Mouse (Mus musculus) c-Kit-positive CD71-positive TER-119-negative erythroid progenitor cells, embryonic 14.5 days (primary cell): ENCODE data around the gene Mrpl44.

Experiments used
- DNase-seq: peaks from one replicate; pipeline ENCODE4 v3.0.0-alpha.2; 2013; ENCODE audit warnings: low read depth

Mrpl44 gene

DNA sequence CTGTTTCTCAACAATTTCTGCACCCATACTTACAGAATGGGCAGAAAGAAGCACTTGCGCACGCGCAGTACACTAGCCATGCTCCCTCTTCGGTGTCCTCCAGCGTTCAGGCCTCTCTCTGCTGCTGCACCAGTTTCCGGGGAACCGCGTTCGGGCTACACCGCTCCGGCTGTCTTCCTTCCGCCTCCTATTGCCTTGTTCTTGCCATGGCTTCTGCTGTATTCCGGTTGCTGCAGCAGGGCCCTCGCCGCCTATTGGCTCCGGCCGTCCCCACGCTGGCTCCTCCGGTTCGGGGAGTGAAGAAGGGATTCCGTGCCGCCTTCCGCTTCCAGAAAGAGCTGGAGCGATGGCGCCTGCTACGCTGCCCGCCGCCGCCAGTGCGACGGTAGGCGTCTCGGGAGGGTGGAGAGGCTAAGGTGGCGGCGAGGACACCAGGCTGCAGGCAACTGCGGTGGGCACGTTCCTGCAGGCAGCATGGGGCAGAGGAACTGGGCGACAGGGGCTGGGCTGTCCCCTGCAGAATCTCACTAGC lies at the start of gene Mrpl44, which contains the start of gene Wdfy1:
Gene Mrpl44, plus strand, starts transcription at position 92 of the 532 bp plus-strand sequence.
Gene Wdfy1, minus strand, starts transcription at position 217 of the 532 bp plus-strand sequence.
- DNase-seq, result peak; percentile 89

DNA sequence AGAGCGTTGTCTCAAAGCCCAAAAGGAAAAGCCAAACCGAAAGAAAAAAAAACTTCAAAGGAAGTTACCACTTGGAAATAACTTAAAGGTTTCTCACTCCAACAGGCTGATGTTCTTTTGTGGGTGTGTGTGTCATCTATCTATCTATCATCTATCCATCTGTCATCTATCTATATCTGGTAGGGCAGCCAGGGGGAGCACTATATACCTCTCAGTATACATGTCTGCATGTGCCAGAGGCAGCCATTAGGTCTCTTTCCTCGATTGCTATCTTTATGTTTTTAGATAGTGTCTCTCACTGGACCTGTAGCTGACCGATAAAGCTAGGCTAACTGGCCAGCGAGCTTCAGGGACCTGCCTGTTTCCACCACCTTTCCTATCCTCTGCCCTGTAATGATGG lies 41.0 kb upstream of the Mrpl44 start:
- DNase-seq, result no peak

DNA sequence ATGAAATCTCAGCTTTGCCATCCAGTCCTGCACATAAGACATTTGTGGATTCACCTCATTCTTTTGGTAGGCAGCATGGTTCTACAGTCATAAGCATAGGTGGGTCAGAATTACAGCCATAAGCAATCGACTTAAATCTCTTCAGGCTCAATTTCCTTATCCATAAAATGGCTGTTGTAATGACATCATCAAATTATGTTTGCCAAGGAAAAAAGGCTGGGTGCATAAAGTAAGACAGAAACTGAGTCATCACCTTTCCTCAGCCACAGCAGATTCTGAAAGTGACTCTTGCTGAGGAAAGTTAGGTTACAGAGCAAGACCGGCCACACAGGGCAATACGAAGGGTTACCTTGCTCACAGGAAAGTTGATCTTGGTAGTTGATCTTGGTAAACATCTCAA lies 39.4 kb upstream of the Mrpl44 start:
- DNase-seq, result no peak

DNA sequence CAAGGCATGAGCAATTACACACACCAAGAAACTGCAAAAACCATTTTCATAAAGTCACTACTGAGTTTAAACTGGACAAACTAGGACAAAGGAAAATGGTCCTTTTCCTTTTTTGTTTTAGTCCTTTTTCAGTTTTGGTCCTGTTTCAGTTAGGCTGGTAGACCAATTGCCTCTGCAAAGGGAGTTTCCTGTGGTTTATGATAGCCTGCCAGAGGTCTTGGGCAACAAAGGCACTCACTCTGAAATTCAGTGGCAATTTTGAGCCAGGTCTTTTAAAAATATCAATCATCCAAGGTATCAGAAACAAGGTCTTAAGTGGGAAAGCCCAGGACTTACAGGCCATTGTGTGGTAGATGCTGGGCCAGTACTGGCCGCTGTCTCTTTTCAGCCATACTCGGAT lies 36.1 kb upstream of the Mrpl44 start:
- DNase-seq, result no peak

DNA sequence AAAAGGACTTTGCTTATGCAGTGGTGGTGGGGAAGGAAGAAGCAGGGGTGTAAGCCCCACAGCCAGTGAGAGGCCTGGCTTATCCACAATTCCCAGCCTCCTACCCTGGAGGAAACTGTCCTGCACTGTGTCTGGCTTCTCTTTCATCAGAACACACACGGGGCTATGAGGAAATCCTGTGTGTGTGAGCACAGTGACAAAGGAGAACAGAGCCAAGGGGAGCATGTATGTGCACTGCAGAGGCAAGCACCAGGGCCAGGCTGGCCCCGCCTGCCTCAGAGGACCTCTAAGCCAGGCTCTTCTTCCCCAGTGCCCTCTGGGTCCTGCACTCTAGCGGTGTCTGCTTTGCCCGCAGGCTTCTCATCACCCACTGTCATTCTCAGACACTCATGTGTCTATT lies 34.8 kb upstream of the Mrpl44 start:
- DNase-seq, result no peak

DNA sequence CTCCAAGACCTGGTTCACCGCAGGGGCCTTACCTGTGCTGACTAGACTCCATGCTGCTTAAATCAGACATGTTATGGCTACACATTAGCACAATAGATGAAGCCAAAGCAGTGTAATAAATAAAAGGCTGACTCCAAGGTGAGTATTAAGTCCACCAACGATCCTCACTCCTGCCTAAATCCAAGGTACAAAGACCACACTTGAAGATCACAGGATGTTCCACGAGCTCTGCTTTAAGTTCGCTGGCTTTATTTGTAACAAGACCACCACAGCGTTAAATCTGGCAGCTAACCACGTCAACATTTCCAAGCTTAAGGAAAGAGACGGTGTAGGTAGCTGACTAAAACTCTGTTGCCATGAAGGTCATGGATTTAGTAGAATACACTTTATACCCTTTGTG lies 32.9 kb upstream of the Mrpl44 start:
- DNase-seq, result no peak

DNA sequence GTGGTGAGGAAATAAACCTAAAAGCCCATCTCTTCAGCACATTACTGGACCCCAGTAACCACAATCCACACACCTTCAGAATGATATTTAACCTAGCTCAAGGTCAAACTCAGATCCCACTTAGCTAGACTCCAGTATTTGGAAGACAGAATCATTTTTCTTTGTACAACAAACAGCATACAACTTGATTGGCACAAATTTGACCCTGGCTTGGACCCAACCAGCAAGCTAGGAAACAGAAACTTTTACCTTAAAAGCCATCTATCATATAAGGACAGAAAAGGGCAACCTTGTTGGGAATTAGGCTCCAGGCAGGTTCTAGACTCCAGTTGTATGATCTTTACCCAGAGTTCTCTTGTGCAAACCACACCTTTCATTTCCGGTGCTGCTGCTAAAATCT lies 32.4 kb upstream of the Mrpl44 start:
- DNase-seq, result no peak

DNA sequence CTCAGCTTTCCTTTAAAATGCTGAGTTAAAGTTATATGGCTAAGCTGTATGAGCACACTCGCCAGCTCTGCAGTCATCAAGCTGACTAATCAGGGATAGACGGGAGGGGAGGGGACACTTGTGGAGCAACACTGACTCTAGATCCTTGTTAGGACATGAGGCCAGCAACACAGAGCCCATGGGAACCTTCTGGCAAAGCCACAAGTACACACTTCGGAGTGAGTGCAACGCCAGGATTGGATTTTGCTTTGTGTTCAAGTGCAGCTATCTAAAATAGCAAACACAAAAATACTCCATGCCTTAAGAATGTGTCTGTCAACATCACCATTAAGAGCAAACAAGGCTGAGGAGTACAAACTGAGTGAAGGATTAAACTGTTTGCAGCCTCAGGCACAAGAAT lies 29.8 kb upstream of the Mrpl44 start:
- DNase-seq, result no peak

DNA sequence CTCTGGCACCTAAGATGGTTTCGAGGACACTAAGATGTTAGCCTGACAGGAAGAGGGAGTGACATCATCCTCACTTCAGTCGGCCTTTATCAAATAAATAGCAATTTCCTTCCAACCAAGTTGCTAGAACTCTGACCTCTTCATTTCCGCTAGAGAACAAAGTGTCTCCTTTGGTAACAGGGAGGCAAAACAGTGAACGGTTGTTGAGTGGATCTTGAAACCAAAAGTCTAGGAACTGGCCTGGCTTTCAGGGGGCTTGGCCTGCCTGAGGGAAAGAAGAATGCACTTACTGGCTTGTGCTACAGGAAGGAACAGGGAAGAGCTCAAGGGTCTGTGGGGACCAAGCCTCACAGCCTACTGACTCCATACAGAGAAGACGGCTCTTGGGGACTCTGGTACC lies 24.6 kb upstream of the Mrpl44 start:
- DNase-seq, result no peak

DNA sequence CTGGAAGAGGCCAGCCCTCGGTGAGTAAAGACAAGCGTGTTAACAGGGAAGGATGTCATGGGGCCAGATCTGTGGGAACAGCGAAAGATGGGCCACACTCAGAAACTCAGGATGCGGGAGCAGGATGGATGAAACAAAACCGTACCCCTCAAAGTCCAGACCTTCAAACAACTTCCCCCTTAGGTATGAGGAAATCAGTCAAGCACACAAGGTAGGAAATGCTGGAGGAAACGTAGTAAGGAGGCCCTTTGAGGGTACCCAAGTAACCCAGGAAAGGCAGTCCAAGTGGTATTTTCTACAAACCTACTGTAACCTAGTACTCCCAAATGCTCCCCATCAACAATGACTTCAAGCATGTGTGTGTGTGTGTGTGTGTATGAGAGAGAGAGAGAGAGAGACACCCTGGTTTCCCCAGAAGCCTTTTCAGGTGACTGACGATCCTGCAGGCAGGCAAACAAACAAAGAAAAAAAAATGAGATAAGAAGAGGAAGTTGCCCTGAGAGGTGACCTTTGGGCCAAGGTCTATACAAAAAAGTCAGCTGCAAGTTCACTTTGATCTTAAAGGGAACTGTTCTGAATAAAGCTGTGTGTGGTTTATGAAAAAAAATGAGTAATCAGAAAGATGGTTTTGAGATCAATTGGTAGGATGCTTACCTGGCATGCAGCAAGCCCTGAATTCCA lies 23.7 kb upstream of the Mrpl44 start:
- DNase-seq, result no peak

DNA sequence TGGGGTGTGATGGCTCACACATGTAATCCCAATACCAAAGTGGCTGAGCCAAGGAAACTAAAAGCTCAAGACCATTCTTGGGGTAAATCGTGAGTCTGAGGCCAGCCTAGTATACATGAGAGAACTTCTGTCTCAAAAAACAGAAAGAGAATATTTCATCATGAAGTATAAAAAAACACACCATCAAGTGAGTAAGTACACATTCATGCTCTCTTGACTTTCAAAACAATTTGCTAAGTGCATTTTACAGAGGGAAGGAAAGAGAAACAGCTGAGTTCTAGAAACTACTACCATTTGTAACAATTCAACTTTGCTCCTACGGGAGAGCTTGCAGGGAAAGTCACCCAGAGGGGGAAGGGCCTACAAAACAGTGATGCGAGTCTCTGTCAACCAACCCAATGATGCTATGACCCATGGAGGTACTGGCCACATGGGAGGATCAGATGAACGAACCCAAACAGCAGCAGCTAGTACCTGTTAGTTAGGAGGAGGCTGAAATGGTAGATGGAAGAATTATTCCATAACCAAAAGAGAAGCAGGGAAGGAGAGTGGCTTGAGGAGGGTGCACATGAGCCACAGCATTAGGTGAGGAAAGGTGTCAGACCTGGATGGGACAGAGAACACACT lies 23.0 kb upstream of the Mrpl44 start:
- no peak for DNase-seq

DNA sequence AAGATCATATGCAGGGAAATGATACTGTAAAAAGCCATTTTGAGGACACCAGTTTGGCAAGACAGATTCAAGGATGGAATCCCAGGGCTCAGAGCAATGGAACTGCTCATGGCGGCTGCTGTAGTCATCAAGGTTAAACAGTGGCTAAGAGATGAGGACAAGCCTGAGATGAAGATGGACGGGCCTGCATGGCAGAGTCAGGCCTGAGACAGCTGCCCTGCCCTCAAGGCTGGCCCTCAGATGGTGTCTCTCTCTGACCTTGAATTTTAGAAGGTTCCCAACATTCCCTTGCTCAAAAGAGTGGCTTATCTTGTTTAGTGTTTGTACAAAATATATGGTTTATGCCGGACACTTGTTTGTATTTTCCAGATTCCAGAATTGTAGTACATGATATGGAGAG lies 22.4 kb upstream of the Mrpl44 start:
- DNase-seq, result no peak

DNA sequence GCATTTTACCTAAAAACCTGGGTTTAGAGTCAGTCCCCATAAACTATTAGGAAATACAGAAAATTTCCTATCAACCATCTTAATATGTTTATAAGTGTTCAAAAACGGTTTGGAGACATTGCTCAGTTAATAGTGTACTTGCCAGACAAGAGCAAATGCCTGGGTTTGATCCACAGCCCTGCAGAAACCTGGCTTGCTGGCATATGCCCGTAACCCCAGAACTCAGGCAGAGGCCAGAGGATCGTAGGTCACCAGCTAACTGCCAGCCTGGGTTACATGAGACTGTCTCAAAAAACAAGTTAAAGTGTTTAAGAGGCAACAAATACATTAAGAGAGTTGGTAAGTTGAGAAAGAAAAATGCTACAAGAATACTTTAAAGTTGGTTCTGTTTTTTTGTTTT lies 20.9 kb upstream of the Mrpl44 start:
- DNase-seq, result no peak

DNA sequence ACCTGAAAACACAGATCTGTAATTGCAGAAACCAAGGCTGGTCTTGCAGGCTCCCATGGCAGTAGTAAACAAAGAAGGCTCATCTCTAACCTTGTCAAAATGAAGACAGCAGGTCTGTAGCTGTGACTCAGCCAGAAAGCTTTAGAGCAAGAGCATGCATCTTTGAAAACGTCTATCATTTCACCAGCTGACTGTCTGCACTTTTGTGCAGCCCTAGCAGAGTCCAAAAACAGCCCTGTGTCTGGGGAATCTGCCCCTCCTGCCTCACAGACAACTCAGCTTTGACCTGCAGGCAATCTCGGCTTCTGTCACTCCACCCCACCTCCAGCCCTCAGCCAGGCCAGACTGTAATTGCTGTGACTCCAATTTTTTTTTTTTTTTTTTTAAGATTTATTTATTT lies 20.4 kb upstream of the Mrpl44 start:
- no peak for DNase-seq

DNA sequence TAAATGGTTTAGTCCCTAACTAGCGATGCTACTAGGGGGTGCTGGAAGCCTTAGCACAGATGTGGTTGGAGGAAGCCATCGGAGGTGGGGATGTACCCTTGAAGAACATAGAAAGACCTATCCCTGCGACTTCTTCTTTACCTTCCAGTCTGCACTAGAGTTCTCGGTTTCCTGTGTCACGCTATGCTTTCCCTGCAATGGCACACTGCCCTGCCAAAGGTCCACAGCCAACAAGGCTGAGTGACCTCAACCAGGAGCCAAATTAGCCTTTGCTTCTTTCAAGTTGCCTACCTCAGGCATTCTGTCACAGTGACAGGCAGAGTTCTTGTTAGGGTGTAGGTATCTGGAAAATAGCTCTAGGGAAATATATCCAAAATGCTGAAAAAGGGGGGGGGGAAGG lies 19.4 kb upstream of the Mrpl44 start:
- no peak for DNase-seq

DNA sequence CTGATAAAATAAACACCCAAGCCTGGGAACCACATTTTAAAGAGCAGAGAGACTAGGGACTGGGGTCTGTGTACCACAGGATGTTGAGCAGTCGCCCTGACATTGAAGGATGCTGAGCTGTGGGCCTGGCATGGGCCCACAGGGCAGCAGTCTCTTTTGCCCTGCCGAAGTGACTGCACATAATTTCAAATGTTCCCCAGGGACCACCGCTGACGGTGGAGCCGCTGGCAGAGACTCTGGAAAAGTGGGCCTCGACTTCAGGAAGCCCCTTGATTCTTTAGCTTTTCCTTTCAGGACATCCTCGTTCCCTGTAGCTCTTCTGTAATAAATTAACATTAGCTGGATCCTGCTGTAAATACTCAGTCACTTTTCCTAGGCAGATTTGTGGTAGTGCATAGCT lies 18.7 kb upstream of the Mrpl44 start:
- DNase-seq, result no peak

DNA sequence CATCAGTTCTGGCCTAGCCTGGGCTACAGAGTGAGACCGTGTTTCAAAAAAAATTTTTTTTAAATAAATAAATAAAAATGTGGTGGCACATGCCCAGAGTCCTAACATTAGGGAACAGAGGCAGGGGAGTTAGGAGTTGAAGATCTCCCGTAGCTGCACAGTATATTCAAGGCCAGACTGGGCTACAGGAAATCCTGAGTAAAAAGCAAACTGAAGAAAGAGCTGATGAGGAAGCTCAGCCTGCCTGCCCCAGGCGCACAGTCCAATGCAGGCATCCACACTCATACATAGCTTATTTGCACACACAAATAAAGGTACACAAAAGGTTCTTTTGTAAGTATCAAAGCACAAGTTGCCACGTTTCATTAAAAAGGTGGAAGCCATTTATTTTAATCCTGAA lies 18.2 kb upstream of the Mrpl44 start:
- no peak for DNase-seq

DNA sequence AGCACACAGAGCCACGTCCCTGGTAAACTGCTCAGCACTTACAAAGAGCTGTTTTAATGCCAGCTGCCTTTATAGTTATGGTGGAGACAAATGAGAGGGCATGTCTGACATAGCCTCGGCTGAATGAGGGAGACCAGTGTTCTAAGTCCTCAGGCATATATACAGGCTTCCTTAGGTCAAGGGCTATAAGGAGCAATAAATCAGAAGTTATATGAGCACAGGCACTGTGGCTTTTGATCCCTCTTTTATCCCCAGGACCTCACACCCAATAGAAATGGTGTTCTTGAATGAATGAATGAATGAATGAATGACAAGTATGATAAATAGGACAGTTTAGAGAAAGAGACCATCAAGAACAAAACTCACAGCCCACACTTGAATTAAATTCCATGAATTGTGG lies 16.8 kb upstream of the Mrpl44 start:
- DNase-seq, result no peak

DNA sequence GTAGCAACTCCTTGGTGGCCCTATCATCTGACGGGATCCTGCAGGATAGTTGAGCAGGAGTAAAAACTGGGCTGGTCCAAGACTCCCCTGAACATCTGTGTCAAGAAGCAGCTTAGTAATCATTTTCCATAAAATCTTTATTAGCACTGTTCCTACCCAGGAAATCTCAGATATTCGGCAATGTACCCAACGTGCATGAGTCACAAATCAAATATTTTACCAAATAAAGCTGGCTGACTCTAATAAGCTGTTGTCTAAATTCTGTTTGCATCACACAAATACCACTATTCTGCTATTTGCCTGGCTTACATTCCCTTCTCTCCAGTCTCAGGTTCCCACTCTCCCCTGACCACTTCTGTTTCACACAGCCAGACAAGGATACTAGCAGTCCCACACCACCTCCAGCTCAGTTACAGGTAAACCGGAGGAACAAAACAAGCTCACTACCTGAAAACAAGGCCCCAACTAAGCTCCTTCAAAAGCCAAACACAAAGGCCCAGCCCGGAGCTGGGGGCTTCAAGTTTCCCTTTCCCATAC lies 16.3 kb upstream of the Mrpl44 start:
- no peak for DNase-seq

DNA sequence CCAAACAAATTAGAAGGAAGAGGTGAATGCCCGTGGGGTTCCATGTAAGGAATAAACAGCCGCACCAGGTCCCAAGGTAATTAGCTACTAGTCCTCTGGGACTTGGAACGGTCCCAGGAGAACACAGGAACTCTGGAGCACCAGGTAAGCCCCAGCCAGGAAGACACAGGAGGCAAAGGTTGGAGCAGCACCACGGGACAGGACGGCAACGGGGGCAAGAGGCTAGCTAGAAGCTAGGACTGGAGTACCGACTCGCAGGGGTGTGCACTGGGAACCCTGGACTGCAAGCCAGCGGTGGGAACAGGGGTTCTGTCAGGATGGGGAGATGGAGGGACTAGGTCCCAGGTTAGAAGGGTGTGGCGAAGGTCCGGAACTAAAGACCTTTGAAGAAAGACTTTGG lies 15.2 kb upstream of the Mrpl44 start:
- no peak for DNase-seq

DNA sequence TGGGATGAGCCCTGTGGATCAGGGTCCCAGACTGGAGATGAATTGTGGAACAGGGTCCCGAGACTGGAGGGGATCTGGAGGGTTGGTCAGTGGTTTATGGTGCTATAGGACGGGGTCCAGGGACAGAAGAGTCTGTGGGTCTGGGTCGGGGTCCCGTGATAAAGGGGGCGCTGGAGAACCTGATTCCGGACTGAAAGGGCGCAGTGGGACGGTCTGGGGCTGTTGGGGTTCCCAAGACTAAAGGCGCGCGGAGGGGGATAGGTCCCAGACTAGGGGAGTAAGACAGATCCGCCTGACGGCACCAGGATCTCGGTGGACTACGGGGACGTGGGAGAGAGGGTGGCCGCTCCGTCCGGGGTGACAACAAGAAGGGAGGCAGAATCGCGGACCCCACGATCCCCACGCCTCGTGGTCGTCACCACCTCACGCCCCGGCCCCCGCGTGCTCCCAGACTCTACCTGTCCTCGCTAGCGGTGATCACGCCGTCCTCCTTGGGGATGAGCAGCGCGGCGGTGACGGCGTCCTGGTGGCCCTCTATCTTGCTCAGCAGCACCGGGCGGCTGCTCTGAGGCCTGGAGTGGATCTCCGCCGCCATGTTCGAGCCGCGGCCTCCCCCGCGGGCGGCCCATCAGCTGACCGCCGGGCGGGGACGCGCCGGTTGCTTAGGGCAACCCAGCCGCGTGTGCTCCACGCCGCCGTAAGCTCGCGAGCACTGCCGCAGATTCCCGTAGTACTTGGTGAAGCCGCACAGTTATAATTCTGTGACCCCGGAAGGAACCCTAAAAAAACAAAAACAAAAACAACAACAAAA lies 14.5 kb upstream of the Mrpl44 start:
- peak; percentile 71 for DNase-seq

DNA sequence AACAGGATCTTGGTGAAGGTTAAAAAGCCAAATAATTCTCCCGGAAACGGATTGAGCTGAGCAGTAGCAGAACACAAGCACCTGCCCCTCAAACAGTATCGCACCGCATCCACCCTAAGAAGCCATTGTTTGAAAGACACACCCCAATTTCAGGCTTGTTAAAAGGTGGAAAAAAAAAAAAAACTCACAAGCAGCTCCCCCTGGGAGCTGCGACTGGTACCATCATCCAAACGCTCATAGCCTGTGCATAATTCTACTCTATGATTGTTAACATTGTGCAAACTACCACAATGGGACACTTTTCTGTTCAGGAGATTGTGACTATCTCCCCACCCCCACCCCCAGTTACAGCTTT lies 13.9 kb upstream of the Mrpl44 start:
- no peak for DNase-seq
